Mouse (Mus musculus): ENCODE measurements at regions not wholly inside any gene's neighbourhood (a gene's known extent, or its start where the extent isn't known, plus 50 kb on each side); places are given as distances from the start of the nearest gene placed in this dataset.

DNA sequence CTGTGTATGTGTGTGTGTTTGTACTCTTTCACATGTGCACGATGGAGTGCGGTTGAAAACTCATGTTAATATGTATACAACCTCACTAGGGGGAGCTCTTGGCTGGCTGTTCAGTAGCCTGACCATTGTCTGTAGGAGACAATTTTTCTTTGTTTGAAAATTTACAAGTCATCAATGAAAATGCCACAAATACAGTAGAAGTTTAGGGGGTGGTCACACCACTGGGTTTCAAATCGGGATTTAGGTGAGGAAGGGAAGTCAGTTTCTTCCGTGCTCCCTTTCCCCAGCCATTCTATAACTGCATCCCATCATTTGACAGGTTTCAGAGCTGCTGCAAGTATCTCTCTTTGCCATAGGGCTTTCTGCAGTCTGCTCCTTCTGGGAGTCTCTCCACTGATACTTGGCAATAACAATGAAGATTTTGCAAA lies 366.9 kb upstream of the Fam92a start:
- DNase-seq (ENCODE audit: extremely low spot score) = peak; percentile 74

- no peak for DNase-seq (ENCODE audit: extremely low spot score)
These were observed 366.2 kb upstream of the Fam92a start for GRCm38 (mm10) chr4:12538043-12538442.

- DNase-seq (ENCODE audit: extremely low spot score) = no peak
These were observed 362.3 kb upstream of the Fam92a start for GRCm38 (mm10) chr4:12534151-12534550.

DNA sequence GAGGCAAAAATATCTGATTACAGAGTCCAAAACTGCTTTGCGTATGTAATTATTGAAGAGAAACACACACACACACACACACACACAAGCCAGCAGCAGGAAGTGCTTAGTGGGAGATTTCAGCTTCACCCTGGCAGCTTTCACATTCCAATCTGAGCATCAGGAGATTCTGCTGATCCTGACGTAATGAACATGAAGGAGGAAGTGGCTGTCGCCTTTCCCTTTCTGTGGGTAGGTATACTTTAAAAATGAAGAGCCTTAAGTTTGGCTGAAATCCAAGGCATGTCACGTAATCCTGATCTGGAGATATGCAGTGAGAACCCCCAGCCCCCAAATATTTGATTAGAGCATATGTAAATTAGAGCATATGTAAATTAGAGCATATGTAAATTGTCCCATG lies 361.1 kb upstream of the Fam92a start:
- no peak for DNase-seq (ENCODE audit: extremely low spot score)

DNA sequence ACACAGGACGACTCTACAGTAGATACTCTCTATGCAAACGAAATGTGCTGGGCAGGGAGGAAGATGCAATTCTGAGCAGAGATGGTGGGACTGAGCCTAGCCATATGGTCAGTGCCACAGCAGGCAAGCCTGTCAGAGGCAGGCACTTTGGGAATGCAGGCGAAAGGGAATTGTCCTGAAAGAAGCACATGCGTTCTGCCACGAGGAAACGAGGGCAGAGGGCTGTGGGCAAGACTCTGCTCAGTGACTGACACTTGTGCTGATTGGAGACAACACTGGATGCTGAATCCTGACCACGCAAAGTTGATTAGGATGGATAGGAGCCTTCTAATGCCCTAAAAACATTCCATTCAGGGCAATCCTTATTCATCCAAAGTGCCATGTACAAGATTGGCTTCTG lies 350.5 kb upstream of the Fam92a start:
- DNase-seq (ENCODE audit: extremely low spot score) = no peak

DNA sequence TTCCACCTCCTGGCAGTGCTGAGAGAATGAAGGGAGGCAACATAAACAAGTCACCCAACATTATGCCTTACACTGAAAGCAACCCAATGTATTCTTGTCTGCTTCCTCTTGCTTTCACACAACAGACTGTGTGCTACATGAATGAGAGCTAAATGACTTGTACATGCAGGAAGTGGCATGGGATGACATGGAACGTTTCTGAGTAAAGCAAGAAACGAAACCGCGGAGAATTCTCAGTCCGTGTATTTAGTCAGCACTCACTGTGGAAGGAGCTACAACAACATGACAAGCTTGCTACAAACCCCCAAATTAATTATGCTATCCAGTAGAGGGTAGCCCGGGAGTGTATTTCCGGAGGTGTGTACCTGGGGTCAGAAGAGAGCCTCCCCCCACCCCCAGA lies 349.4 kb upstream of the Fam92a start:
- DNase-seq (ENCODE audit: extremely low spot score) = no peak

- DNase-seq (ENCODE audit: extremely low spot score) = no peak
These were observed 344.7 kb upstream of the Fam92a start for GRCm38 (mm10) chr4:12516497-12516896.

DNA sequence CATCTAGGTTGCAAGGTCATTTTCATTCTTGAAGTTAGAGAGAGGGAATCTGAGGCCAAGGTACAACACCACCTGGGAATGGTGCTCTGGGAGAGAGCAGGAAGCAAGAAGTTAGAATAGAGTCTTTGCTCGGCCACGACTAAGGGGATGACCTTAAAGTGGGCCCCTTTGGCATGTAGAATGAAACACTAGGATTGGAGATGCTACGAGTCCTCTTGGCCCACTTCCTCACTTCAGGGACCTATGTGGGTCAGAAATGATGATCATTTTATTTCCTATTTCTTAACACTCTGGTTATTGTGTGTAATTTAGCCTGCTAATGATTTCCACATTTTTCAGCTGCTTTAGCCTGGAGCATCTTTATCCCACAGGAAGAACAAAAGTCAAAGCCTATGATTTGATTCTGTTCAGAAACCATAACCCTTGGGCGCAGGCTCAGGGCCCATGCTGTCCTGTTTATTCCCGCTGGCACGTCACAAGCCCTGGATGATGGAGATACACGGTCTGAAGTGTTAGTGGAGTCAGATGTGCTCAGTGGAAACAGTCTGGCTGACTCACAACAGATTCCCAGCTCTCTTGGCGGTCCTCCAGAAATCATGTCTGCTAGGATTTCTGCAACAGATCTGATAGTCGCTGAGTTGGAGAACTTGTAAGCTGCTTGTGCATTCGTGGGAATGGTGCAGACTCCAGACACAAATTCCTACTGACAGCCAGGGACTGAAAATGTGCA lies 340.0 kb upstream of the Fam92a start:
- no peak for DNase-seq (ENCODE audit: extremely low spot score)

GRCm38 (mm10) chr4:12506851-12507551 lies 335.2 kb upstream of the Fam92a start:
- no peak for DNase-seq (ENCODE audit: extremely low spot score)

DNA sequence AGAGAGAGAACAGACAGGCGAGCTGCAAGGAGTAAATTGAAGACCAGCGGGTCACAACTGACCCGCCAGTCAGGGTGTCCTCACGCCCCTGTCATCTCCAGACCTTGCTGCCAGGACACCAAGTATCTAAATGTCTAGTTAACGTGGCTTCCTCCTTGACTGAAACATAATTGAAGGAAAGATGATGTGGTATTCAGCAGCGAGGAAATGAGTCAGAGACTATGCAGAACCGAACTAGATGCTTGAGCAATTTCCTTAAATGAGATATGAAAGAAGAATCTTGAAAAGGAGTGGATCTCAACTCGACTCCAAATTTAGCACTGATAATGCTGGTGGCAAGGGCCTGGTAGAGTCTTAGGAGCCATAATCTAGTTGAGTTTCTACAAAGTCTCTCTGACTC lies 329.3 kb upstream of the Fam92a start:
- no peak for DNase-seq (ENCODE audit: extremely low spot score)

GRCm38 (mm10) chr4:12498426-12498825 lies 326.6 kb upstream of the Fam92a start:
- DNase-seq (ENCODE audit: extremely low spot score) = no peak

GRCm38 (mm10) chr4:12492468-12492867 lies 320.7 kb upstream of the Fam92a start:
- DNase-seq (ENCODE audit: extremely low spot score) = no peak

- no peak for DNase-seq (ENCODE audit: extremely low spot score)
These were observed 319.5 kb upstream of the Fam92a start for GRCm38 (mm10) chr4:12491306-12491705.

- DNase-seq (ENCODE audit: extremely low spot score) = no peak
These were observed 318.3 kb upstream of the Fam92a start for GRCm38 (mm10) chr4:12490066-12490465.

DNA sequence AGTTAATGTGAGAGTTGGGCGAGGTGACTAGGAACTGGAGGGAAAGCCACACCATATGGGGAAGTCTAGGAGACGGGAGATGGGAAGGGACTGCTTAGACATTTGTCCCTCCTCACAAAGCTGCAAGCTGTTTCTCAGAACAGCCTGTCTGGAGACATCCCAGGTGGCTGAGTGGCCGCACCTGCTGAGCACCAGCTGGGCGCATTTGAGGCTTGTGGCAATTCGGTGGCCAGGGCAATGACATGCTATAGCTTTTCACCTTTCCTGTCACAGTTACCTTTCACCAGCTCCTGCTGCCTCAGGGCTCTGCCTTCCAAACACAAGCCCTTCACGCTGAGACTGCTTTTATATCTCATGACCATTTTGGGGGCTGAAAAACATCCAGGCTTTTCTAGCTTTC lies 317.5 kb upstream of the Fam92a start:
- DNase-seq (ENCODE audit: extremely low spot score) = no peak

DNA sequence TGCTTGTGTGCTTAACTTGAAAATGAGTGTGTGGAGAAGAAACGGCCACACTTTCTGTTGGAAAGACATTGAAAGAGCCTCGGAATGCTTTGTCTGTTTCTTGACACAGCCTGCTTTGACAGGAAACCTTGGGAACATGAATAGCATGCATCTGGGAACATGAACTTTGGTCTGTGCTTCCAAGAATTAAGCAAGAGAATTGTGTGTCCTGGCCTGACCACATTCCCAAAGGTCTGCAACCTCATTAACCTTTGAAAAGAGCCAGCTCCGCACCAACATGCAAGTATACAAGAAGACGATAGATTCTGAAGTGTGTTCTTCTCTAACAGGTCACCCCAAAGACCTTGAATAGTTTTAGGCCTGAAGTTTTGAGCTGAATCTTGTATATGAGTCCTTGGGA lies 309.7 kb upstream of the Fam92a start:
- no peak for DNase-seq (ENCODE audit: extremely low spot score)

DNA sequence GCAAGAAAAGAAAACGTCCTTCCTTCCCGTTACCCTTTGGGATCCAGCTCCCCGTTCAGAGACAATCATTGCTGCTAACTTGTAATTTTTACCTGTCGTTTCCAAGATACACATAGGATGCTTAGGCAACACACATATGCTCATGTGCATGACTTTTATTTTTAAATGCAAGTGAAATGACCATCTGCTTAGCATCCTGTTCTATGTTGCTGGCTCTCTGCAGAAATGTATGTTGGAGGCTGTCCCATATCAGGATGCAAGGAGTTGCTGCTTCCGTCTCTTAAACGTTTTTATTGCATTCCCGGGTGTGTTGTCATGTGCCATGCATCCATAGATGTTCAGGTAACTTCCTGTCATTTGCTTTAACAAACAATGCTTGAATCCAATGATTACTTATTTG lies 304.9 kb upstream of the Fam92a start:
- no peak for DNase-seq (ENCODE audit: extremely low spot score)

GRCm38 (mm10) chr4:12474981-12475568 lies 303.3 kb upstream of the Fam92a start:
- no peak for DNase-seq (ENCODE audit: extremely low spot score)

- DNase-seq (ENCODE audit: extremely low spot score) = no peak
These were observed 302.6 kb upstream of the Fam92a start for GRCm38 (mm10) chr4:12474421-12474820.

GRCm38 (mm10) chr4:12461701-12462100 lies 289.9 kb upstream of the Fam92a start:
- no peak for DNase-seq (ENCODE audit: extremely low spot score)

DNA sequence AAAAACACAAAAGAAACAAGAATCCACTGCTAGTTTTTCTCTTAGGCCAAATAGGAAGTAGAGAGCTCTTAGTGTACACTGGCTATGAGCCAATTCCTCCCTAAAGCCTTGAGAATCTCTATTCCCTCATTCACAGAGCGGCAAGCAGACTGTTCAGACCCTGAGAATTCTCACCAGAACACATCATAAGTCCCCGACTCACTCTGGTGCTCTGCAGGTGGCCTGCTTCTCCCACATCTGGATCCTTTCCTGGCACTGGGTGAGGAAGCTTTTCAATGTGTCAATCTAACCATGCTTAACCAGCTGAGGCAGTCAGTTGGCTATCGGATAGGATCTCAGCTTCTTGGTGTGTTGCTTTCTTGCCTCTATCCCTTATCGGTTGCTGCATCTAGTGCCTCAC lies 289.4 kb upstream of the Fam92a start:
- DNase-seq (ENCODE audit: extremely low spot score) = no peak

GRCm38 (mm10) chr4:12457978-12458597 lies 286.3 kb upstream of the Fam92a start:
- DNase-seq (ENCODE audit: extremely low spot score) = peak; percentile 7

GRCm38 (mm10) chr4:12452086-12452485 lies 280.3 kb upstream of the Fam92a start:
- DNase-seq (ENCODE audit: extremely low spot score) = no peak

All from embryo, embryonic 9.5 days (tissue).